Mouse (Mus musculus) erythroblast, embryonic 14.5 days (primary cell): ENCODE measurements around the gene Gm10053.

Experiments
- GATA1 ChIP-seq: IDR thresholded peaks from 2 replicates; pipeline ENCODE4 v1.6.1; 2012; ENCODE audit warnings: low read length, inconsistent platforms, mixed read lengths
- TAL1 ChIP-seq: IDR thresholded peaks from 3 replicates; pipeline ENCODE4 v1.6.1; 2012; ENCODE audit warnings: low read length, inconsistent platforms, mixed read lengths

DNA sequence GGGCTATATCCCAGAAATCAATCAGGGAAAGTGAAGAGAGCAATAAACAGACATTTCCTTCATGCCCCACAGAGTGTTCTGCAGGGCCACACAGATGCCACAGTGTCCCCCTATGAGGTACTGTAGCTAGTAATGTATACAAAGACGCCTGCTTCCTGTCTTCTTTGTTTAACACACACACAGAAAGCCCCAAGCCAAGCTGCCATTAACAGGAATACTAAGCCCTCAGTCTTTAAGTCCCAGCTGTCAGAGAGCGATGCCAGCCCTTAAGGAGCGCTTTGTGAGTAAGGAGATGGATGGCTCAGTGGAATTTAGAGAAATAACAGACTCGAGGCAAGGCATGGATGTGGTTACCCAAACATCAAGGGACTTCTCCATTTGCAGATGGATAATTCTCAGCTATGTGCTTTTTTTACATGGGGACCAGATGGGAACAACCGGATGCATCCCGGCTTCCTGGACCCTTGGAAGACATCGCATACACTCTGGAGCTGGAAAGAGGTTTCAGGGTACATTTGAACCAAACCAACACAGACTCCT, 30.4 kb upstream of the Gm10053 start:
- TF ChIP-seq TAL1: no peak
- no peak for TF ChIP-seq GATA1
